Mouse (Mus musculus): ENCODE results near the gene Pold3.

Gene Pold3

DNA sequence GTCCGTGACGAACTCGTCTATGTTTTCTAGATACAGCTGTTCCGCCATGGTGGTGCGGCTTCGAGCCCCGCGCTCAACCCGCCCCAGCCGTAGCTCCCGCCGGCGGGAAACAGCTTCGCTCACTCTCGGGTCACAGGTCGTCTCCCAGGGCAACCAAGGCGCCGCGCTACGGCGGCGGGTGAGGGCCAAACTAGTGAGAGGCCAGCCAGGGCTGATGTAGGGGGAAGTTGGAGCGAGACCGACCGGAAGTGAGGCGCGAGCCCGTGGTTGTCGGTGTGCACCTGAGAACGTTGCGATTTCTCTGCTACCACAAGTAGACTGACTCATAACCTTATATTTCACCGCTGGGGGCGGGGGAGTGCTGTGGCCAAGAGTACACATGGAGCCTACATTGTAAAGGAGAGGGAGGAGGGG lies at the start of gene Pold3:
Gene Pold3, minus strand, starts transcription at position 190 of the 414 bp plus-strand sequence.
- DNase-seq (ENCODE audit: low spot score) = peak; percentile 96

DNA sequence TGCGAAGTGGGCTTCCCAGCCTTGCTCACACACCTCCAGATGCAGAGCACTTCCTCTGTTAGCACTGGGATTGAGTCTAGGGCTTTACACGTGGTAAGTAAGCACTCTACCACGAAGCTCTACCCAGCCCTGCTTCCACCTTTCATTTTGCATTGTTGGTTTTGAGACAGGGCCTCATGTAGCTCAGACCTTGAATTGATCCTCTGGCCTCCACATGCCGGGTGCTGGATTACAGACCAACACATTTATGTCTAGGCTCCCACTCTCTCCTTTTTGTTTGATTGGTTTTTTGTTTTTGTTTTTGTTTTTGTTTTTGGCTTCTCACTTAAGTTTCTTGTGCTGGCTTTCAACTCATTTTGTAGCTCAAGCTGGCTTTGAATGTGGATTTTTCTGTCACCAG lies 49.4 kb upstream of the Pold3 start:
- no peak for DNase-seq (ENCODE audit: low spot score)

DNA sequence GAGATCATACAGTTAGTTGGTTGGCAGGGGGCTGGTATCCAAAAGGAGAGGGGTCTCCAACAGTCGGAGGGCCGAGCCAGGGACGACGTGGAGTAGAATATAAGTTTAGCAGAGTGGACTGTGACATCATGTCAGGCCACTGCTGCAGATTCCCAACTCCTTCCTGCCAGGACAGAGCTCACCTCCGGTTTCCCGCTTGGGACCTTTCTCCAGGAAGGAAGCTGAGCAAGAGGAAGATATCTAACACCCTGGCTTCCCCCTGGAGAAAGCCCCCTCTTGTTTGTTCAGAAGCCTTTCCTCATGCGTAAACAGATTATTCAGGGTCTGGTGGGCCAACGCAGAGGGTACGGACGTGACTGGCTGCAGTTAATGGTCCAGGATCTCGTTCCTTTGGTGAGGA lies 47.3 kb upstream of the Pold3 start:
- no peak for DNase-seq (ENCODE audit: low spot score)

DNA sequence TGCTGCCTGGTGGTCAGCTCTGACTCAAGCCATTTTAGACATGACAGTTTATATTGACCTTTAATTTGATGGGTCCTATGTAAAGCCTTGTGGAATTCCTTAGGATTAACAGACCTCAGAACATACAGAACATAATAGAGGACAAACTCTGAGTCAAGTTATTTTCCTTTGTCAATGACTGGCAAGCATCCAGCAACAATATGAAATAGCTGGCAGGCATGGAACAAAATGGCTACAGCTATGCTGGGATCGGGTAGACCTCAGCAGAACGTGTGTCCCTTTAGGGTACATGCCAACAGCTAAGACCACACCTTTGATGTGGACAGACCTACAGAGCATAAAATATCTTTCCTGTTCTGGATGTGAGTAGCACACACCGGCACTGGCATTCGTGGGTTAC lies 42.1 kb upstream of the Pold3 start:
- no peak for DNase-seq (ENCODE audit: low spot score)

DNA sequence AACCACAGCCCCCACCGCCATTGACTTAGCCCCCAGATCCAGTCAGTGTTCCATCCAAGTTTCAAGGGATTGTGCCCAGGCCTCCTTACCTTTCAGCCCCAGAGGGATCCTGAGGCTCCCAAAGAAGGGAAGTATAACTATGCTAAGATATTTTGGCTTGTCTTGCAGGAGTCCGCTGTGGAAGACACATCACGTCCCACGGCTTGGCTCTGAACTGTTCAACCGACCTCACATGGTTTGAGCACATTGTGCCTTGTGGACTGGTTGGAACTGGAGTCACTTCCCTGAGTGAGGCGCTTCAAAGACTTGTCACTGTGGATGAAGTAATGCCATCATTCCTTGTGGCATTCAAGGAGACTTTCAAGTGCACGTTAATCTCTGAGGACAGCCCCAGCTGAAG lies 38.6 kb upstream of the Pold3 start:
- DNase-seq (ENCODE audit: low spot score) = no peak

GRCm38 (mm10) chr7:100159105-100159841 lies 37.9 kb upstream of the Pold3 start, which contains the start of gene Lipt2:
TSS of gene Lipt2 (plus strand) at chr7:100159277.
- peak; percentile 93 for DNase-seq (ENCODE audit: low spot score)

DNA sequence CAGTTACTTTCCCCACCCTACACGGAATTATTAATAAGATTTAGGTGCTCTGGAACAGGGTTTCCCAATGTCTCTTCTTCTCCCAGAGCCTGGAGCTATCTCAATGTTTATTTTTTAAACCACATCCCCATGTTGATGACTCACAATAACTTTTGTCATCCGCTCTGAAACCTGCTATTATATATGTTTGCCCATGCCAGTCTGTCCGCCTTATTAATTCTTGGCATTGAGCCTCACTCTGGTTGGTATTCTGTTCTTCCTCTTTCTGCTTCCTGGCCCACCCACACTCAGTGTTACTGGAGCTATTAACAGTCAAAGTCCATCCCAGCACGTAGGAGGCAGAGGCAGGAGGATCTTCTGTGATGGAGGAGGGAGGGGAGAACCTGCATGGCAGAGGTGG lies 36.3 kb upstream of the Pold3 start:
- DNase-seq (ENCODE audit: low spot score) = no peak

DNA sequence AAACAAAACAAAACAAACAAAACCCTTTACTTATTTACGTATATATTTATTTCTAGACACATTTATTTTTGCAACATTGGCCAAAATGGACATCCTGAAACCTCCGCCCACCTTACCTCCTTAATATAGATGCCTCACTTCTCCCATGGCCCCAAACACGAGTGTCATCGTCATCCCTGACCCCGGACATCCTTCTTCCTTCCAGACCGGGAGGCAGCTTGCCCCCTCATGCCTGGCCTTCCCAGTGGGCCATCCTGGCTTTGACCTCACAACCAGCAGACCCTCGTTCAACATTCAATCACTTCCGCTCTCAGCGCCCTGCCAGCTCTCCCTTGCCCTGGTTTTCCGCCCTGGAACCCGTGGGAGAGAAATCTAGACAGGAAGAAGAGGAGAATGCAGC lies 29.3 kb upstream of the Pold3 start:
- no peak for DNase-seq (ENCODE audit: low spot score)

- DNase-seq (ENCODE audit: low spot score) = peak; percentile 31
These were observed 28.7 kb upstream of the Pold3 start for GRCm38 (mm10) chr7:100150086-100150485.

- DNase-seq (ENCODE audit: low spot score) = no peak
These were observed 27.2 kb upstream of the Pold3 start for GRCm38 (mm10) chr7:100148586-100148985.

GRCm38 (mm10) chr7:100140591-100140990 lies 19.2 kb upstream of the Pold3 start:
- DNase-seq (ENCODE audit: low spot score) = no peak

DNA sequence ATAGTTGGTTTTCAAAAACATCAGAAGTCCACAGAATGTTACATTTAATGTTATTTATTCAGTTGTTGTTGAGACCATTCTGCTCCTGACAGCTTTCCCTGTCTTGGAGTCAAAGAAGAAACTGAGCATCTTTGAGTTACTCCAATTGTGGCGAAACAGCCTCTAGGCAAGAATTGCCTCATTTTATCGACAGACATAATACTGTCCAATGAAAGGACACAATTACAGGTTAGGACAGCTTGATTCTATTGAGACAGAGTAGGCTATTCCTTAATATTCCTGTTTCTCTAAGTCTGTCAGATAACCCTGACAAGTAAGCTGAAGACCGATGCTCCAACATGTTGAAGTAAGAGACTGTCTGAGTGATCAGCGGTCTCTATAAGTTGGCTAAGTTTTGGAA lies 16.7 kb upstream of the Pold3 start:
- DNase-seq (ENCODE audit: low spot score) = no peak

DNA sequence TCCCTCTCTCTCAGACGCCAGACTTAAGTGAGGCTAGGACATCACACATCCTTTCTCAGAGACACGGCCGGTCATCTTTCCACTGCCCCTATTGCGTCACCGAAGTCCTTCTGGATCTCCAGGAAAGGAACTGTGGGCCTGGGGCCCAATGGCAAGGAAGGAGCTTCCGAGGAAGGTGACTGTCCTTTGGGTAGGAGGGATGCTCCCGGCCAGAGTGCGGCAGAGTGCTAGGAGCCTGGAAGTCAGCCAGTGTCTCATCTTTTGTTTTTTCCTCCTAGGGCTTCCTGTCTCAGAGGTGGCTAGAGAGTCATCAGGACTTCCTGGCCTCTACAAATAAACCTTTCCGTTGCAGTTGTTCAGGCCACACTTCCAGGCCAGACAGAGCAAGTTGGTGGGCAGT lies 15.7 kb upstream of the Pold3 start:
- DNase-seq (ENCODE audit: low spot score) = no peak

DNA sequence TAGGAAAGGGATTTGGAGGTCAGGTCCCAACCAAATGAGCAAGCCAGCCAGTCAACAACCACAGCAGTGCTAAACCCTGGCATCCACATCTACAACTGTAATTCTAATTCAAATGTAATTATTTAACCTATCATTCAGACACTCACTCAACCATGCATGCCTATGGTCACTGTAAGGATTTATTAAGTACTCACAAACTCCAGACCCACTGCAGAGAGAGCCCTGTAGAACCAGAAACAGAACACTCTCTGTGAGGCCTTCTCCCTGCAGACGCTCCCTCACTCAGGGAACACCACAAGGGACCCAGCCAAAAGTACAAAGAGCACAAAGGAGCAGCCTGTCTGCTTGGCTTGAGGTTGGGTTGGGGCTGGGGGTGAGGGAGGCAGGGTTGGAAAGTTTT lies 11.0 kb upstream of the Pold3 start:
- no peak for DNase-seq (ENCODE audit: low spot score)

GRCm38 (mm10) chr7:100130592-100130991 lies 9.2 kb upstream of the Pold3 start:
- DNase-seq (ENCODE audit: low spot score) = no peak

DNA sequence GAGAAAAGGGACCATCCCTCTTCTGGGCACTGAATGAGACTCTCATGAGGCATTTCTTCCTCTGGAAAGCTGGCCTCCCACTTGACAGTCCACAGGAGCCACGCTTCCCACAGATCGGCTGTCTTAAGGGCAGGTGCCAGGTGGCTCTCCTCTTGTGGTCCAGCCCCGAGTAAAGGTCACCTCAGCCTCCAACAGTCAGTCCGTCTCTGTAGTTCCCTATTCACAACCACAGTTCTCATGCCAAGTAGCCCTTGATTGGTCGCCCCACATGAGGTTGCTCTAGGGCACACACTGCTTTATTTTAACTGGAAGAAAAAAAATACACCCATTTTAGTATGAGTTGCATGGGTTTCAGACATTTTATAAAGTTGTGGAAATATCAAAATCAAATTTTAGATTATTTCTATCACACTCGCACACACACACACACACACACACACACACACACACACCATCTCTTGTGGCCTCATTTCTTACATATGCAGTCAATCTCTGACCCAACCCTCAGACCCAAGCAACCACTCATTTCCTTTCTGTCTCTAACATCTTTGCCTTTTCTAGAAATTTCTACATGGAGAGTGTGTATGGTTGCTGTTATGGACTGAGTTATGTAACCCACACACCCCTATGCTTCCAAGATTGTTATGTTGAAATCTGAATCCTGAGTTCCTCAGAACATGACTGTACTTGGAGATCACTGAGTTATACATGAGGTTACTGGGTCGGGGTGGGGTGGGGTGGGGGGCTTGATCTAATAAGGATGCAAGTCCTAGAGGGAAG lies 7.1 kb upstream of the Pold3 start:
- DNase-seq (ENCODE audit: low spot score) = no peak

DNA sequence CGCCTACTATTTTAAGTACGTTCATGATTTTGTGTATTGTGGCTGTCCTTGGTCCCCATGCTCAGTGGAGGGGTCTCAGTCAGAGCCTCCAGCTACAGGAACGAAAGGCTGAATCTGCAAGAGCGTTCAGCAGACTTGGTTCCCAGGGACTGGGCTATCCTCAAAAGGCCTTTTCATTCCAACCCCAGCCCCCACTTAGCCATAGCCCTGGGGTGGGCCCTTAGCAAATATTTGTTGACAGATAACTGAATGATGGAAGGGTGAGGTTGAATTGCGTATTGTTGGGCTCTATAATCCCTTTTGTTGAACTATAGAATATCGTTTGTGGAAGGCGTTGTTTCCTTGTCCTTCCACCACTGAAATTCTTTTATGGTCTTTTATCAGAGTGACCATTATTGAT lies 5.1 kb upstream of the Pold3 start:
- no peak for DNase-seq (ENCODE audit: low spot score)

DNA sequence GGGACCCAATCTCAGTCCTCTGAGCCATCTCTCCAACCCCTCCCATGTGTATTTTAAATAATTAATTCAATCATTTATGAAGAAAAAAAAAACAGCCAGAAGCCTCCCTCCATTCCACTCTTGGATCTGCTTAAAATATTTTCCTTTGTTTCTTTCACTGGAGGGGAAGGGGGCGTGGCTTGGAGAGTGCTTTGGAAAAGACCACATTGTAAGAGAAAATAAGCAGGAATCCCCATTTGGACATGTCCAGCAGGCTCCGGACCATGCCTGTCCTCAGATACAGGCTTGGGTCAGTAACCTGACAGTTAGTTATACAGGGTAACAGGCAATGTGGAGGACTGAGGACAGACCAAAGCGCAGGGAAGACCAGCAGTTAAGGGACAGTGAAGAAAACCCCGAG lies 3.8 kb upstream of the Pold3 start:
- DNase-seq (ENCODE audit: low spot score) = no peak

DNA sequence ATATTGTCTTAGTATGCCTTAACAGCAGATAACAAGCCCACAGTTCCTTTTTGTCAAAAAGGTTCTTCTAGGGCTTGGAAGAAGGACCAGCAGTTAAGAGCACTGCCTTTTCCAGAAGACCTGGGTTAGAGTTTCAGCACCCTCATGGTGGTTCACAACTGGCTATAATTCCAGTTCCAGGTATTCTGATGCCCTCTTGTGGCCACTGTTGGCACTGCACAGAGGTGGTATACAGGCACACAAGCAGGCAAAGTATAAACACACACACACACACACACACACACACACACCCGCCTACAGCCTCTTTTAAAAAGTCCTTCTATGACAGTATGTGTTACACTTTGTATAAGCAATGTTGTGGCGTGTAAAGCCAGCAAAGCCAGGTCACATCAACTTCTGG lies 2.8 kb upstream of the Pold3 start:
- no peak for DNase-seq (ENCODE audit: low spot score)

DNA sequence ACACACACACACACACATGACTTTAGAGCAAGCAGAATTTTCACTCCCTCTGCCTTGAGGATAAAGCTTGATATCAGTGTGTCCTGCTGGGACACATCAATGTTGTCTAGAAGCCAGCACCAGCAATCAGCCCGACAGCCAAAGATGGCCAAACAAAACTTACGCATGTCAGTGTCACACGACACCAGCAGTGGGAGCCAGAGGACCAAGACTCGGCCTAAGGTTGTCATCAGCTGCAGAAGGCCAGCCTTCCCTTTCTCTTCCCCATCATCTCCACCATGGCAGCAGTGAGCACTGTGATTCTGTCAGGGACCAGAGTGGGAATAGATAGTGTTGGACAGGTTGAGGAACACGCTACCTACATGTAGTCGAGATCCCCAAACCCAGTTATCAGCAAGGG lies 2.1 kb upstream of the Pold3 start:
- peak; percentile 28 for DNase-seq (ENCODE audit: low spot score)

DNA sequence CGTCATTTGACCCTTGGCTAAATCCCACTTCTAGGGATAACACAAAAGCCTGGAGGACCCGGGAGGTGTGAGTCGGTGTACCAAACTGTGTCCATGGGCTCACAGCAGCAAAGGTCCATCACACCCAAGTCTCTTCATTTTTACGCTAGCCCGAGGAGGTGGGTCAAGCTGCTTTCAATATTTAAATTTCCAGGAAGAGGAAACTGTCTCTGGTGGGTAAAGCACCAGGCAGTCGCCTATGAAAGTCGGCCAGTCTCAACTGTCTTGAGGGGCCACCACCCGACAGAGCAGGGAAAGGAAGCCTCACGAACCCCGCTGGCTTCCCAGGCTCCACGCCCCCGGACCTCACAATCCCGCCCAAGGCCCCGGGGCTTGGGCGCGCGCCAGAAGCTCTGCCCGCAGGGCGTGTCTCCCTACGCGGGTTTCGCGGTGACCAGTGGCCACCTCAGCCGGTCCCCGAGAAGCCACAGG lies 539 bp downstream of the Pold3 start:
- DNase-seq (ENCODE audit: low spot score) = no peak

- DNase-seq (ENCODE audit: low spot score) = no peak
These were observed 7.1 kb downstream of the Pold3 start for GRCm38 (mm10) chr7:100114279-100114678.

- no peak for DNase-seq (ENCODE audit: low spot score)
These were observed 7.5 kb downstream of the Pold3 start for GRCm38 (mm10) chr7:100113821-100114220.
